Mouse (Mus musculus) hindbrain, embryonic 14.5 days (tissue): ENCODE data around the gene Elavl1. TPM values are rescaled to one million over a fixed set of nuclear protein-coding genes. Genes with fewer than 3 reads are reported as not detected.
A peak's percentile ranks its signal among the peaks of the same experiment; 100 is the strongest.
"Not testable (repeated sequence)": the region's sequence is repeated elsewhere in the genome, so short reads cannot be mapped to it uniquely, and the experiment has no call there.

ENCODE experiments used
- ATAC-seq: fragments of 200-750 bp; cut with Nextera tagmentation; 2 replicates; pipeline ENCODE4 v1.8.0; 2017; ENCODE audit warnings: moderate number of reproducible peaks, mild to moderate bottlenecking, moderate TSS enrichment, moderate library complexity; ENCODE audit not compliant: low FRiP score
- DNase-seq: peaks from one replicate; pipeline ENCODE4 v3.0.0-alpha.2; 2015; ENCODE audit warnings: low spot score
- H3K27ac ChIP-seq: fragments of 300-500 bp; sonication (generic); 2 replicates; pipeline ENCODE4 v1.5.1; 2014; ENCODE audit warnings: mild to moderate bottlenecking, moderate library complexity
- H3K27me3 ChIP-seq: fragments of 300-500 bp; sonication (generic); 2 replicates; pipeline ENCODE4 v1.6.1; 2014; ENCODE audit warnings: mild to moderate bottlenecking, low read length, mixed read lengths; ENCODE audit not compliant: control insufficient read depth, insufficient read depth
- H3K36me3 ChIP-seq: fragments of 300-500 bp; sonication (generic); replicated peaks from 2 replicates; pipeline ENCODE4 v1.6.1; 2014; ENCODE audit not compliant: control insufficient read depth, insufficient read depth
- H3K4me1 ChIP-seq: fragments of 300-500 bp; sonication (generic); replicated peaks from 2 replicates; pipeline ENCODE4 v1.6.1; 2014; ENCODE audit warnings: antibody characterized with exemption, low read length, mixed read lengths; ENCODE audit not compliant: control insufficient read depth, insufficient read depth
- H3K4me2 ChIP-seq: fragments of 300-500 bp; sonication (generic); replicated peaks from 2 replicates; pipeline ENCODE4 v1.6.1; 2014; ENCODE audit warnings: mild to moderate bottlenecking, moderate library complexity
- H3K4me3 ChIP-seq: fragments of 300-500 bp; sonication (generic); replicated peaks from 2 replicates; pipeline ENCODE4 v1.5.1; 2014; ENCODE audit warnings: mild to moderate bottlenecking, low read length
- H3K9ac ChIP-seq: fragments of 300-500 bp; sonication (generic); 2 replicates; pipeline ENCODE4 v1.6.1; 2014
- H3K9me3 ChIP-seq: fragments of 300-500 bp; sonication (generic); 2 replicates; pipeline ENCODE4 v1.6.1; 2016; ENCODE audit warnings: low read length; ENCODE audit not compliant: control insufficient read depth
- WGBS: fragments of 180-500 bp; shearing (Covaris S2); extraction: QIAGEN DNeasy Blood & Tissue Kit; methylation state at CpG from one replicate; pipeline ENCODE4 v1.1.7; 2014; 5-methylcytosine and 5-hydroxymethylcytosine counted together
- polyA plus RNA-seq: library from polyadenylated mRNA; unstranded; fragments of >200 nt; fragmentation: Nextera tagmentation; extraction: Ambion mirVana; gene quantifications from 2 replicates; pipeline ENCODE4 v1.2.1, GENCODE M21; 2014

Gene Elavl1
- polyA plus RNA-seq, 1 experiment from 2014 or later, result 114 TPM

GRCm38 (mm10) chr8:4256911-4257310 lies 68.3 kb downstream of the Elavl1 start:
- Histone ChIP-seq H3K4me1 (peaks cover 34% of the 10 kb centered on the region), H3K36me3 (peaks cover 50% of the 10 kb centered on the region), H3K4me2 (peak overlapping the region; percentile 61), H3K9ac (peak overlapping the region; percentile 75), H3K27me3 (no peaks in the 10 kb centered on the region), H3K9me3 (no peaks in the 10 kb centered on the region), H3K27ac (peak overlapping the region; percentile 38; the same call in 1 of the 2 replicates), H3K4me3 (peak overlapping the region; percentile 53; the same call in 1 of the 2 replicates)
- no peak for DNase-seq
- no peak for ATAC-seq
- 52% methylated on average over 4 of the region's 4 CpGs for WGBS

- H3K4me2 ChIP-seq, H3K4me3 ChIP-seq, DNase-seq, H3K9ac ChIP-seq, ATAC-seq, H3K9me3 ChIP-seq, H3K27me3 ChIP-seq, H3K27ac ChIP-seq: not testable (repeated sequence)
- Histone ChIP-seq H3K4me1 (peaks cover 34% of the 10 kb centered on the region), H3K36me3 (peaks cover 38% of the 10 kb centered on the region)
- WGBS, result 88% methylated on average over 7 of the region's 7 CpGs
These were observed 69.7 kb downstream of the Elavl1 start for GRCm38 (mm10) chr8:4255471-4255870.

GRCm38 (mm10) chr8:4254001-4254400 lies 71.2 kb downstream of the Elavl1 start:
- DNase-seq (peak; percentile 77), ATAC-seq (no peak)
- Histone ChIP-seq H3K27me3 (no peaks in the 10 kb centered on the region), H3K36me3 (peaks cover 38% of the 10 kb centered on the region), H3K4me1 (peaks cover 34% of the 10 kb centered on the region), H3K4me2 (peak overlapping the region; percentile 72), H3K27ac (peak overlapping the region; percentile 81; the same call in 1 of the 2 replicates), H3K9me3 (no peaks in the 10 kb centered on the region), H3K9ac (peak overlapping the region; percentile 63; the same call in 1 of the 2 replicates), H3K4me3 (peak overlapping the region; percentile 49)
- WGBS, result 67% methylated on average over 6 of the region's 6 CpGs

- Histone ChIP-seq H3K27me3 (no peaks in the 10 kb centered on the region), H3K4me2 (peak within 1 kb of the TSS; percentile 72), H3K4me3 (peak within 1 kb of the TSS; percentile 49), H3K36me3 (peaks cover 39% of the 10 kb centered on the region), H3K27ac (peak within 1 kb of the TSS; percentile 81), H3K9ac (peak within 1 kb of the TSS; percentile 63), H3K9me3 (no peaks in the 10 kb centered on the region), H3K4me1 (peaks cover 34% of the 10 kb centered on the region)
- whole genome bisulfite sequencing, result under 1% methylated on average over 69 of the region's 69 CpGs
- ATAC-seq (peak; percentile 90), DNase-seq (peak; percentile 93)
These were observed 72.0 kb downstream of the Elavl1 start, which contains the start of gene Snapc2 for GRCm38 (mm10) chr8:4252934-4253841. TSS of gene Snapc2 (plus strand) at chr8:4253080.

- Histone ChIP-seq H3K4me2 (peak overlapping the region; percentile 72), H3K4me1 (peaks cover 26% of the 10 kb centered on the region), H3K27me3 (no peaks in the 10 kb centered on the region), H3K9ac (peak overlapping the region; percentile 63), H3K27ac (peak overlapping the region; percentile 81), H3K36me3 (peaks cover 47% of the 10 kb centered on the region), H3K4me3 (peak overlapping the region; percentile 49), H3K9me3 (no peaks in the 10 kb centered on the region)
- DNase-seq (no peak), ATAC-seq (no peak)
- 51% methylated on average over 8 of the region's 8 CpGs for WGBS
These were observed 73.0 kb downstream of the Elavl1 start for GRCm38 (mm10) chr8:4252116-4252760.

- Histone ChIP-seq H3K27ac (no peak overlapping the region), H3K36me3 (peaks cover 47% of the 10 kb centered on the region), H3K9ac (0 out of 2 replicates have a peak overlapping the region, but pooled peaks have one; percentile 7), H3K4me1 (peaks cover 18% of the 10 kb centered on the region), H3K4me3 (no peak overlapping the region), H3K9me3 (no peaks in the 10 kb centered on the region), H3K4me2 (no peak overlapping the region), H3K27me3 (no peaks in the 10 kb centered on the region)
- 30% methylated on average over 26 of the region's 26 CpGs for WGBS
- ATAC-seq (0 out of 2 replicates have a peak, but pooled peaks have one; percentile 3), DNase-seq (peak; percentile 79)
These were observed 74.8 kb downstream of the Elavl1 start for GRCm38 (mm10) chr8:4250306-4250970.

GRCm38 (mm10) chr8:4249213-4249612 lies 76.0 kb downstream of the Elavl1 start:
- WGBS, result 19% methylated on average over 29 of the region's 29 CpGs
- ATAC-seq (no peak), DNase-seq (no peak)
- H3K4me2 ChIP-seq, result no peak overlapping the region
- no peak overlapping the region for H3K4me3 ChIP-seq
- peaks cover 14% of the 10 kb centered on the region for H3K4me1 ChIP-seq
- no peak overlapping the region for H3K9ac ChIP-seq
- no peak overlapping the region for H3K27ac ChIP-seq
- no peaks in the 10 kb centered on the region for H3K9me3 ChIP-seq
- no peaks in the 10 kb centered on the region for H3K27me3 ChIP-seq
- peaks cover 48% of the 10 kb centered on the region for H3K36me3 ChIP-seq

- H3K4me1 ChIP-seq, result peaks cover 6% of the 10 kb centered on the region
- H3K9me3 ChIP-seq, result no peaks in the 10 kb centered on the region
- H3K4me2 ChIP-seq, result no peak within 1 kb of the TSS
- H3K9ac ChIP-seq, result no peak within 1 kb of the TSS
- no peaks in the 10 kb centered on the region for H3K27me3 ChIP-seq
- no peak within 1 kb of the TSS for H3K27ac ChIP-seq
- no peak for ATAC-seq
- H3K4me3 ChIP-seq, result no peak within 1 kb of the TSS
- no peak for DNase-seq
- peaks cover 59% of the 10 kb centered on the region for H3K36me3 ChIP-seq
- WGBS, result 82% methylated on average over 15 of the region's 15 CpGs
These were observed 77.2 kb downstream of the Elavl1 start, which contains the start of gene Tgfbr3l for GRCm38 (mm10) chr8:4247951-4248540. TSS of gene Tgfbr3l (plus strand) at chr8:4248214.
